Mouse (Mus musculus) gastrocnemius, postnatal 10 days (tissue): ENCODE results near the gene Gpatch1. TPM values are rescaled to one million over a fixed set of nuclear protein-coding genes. Genes with fewer than 3 reads are reported as not detected.

Source experiments
- DNase-seq: peaks from one replicate; pipeline ENCODE4 v3.0.0; 2021; ENCODE audit warnings: mixed read lengths
- long read RNA-seq, 2 experiments: library from polyadenylated mRNA; stranded (forward); transcript quantifications; one replicate each; pipeline ENCODE4 v2.0.0; 2021
- total RNA-seq, 2 experiments: library from RNA; stranded (reverse); gene quantifications; 2 replicates each; pipeline ENCODE4 v1.2.3; 2021

Gpatch1 gene
- 1 to 10 TPM; 8.8 TPM for total RNA-seq
- long read RNA-seq, experiment 1, transcript Gpatch1-201 (20 exons, 3,065 nt), result major isoform, 12 of 13 reads
- long read RNA-seq, experiment 1, partial matches to known transcripts, result 1 of 13 reads
- long read RNA-seq, experiment 1, other reads (novel, unspliced or antisense), result 0 of 13 reads
- long read RNA-seq, experiment 2, partial matches to known transcripts, result 2 of 8 reads
- long read RNA-seq, experiment 2, other reads (novel, unspliced or antisense), result 2 of 8 reads

DNA sequence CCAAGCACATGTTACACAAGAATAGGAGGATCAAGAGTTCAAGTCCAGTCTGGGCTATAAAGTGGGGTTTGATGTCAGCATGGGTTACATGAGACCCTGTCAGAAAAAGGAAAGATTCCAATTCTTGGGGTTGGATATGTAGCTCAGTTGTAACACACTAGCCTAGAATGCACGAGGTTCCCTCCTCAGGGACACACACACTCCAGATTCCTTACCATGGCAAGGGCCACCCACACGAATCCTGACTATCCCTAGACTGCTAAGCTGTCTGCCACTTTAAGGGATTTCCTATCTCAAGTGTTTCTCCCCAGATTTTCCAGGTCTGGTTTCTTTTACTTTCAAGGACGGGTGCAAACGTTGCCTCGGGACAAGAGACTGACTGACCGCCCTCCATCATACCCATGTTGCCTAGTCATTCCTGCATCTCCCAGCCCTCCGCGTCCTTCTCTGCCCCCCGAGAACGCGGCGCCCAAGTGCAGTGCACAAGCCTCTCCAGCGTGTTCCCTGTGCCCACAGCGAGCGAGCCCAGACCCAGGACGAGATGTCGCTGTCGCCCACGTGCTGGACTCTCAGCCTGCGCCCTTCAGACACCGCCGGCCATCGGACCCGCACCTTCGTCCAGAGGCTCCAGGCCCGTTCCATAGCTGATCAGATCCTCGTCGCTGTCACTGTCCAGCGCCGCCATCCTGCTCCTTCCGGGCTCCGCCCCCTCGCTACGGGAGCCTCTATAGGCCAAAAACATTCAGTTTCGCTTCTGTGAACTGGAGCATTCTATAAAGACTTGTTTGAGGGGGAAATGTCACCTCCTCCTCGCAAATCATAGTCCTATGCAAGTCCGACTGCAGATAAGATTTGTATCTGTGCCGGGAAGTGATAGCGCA, at the start of gene Gpatch1:
Gene Gpatch1, minus strand, starts transcription at position 712 of the 881 bp plus-strand sequence.
- DNase-seq, result peak; percentile 96

DNA sequence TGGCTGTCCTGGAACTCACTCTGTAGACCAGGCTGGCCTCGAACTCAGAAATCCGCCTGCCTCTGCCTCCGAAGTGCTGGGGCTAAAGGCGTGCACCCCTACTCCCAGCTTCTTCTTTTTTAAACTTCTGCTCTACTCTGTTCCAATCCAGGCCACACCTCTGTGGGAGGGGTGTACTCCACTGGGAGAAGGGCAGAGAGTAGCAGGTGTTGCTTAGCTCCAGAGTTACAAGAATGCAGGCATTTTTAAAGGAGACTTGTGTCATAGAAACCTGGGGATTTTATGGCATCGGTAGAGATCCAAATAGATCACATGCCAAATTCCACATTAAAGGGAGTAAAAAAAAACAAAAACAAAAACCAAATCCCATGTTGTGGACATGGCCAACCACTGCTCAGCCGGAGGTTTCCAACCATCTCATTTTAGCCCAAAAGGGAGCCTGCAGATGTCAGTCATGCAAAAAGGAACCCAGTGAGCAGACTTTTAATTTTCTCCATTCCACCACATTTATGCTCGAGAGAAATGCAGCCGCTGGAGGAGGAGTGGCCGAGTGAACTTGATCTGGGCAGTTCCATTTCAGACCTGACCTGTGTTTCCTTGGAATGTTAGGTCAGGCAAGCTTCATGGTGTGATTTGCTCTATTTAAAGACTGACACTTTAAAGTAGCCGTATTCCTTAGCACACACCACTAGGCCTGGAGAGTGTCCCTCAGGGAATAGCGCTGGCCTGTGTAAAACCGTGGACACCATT, 47.1 kb upstream of the Gpatch1 start:
- DNase-seq, result no peak

DNA sequence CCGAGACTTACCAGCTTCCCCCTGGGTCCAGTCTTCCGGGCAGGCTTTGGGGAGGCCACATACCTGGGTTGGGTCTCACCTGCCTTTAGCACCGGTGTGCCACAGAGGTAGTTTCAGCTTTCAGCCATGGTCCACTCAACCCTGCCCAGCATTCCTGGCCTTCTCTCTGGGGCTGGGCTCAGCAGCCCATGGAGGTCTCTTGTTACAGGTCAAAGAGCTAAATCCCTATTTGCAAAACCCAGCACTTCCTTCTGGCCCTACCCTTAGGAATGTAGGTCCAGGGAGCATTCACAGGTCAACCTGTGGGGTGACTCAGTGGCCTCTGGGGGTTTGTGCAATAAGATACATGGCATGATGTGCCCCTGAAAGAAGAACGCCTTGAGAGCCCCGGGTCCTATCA, 44.6 kb upstream of the Gpatch1 start:
- no peak for DNase-seq

DNA sequence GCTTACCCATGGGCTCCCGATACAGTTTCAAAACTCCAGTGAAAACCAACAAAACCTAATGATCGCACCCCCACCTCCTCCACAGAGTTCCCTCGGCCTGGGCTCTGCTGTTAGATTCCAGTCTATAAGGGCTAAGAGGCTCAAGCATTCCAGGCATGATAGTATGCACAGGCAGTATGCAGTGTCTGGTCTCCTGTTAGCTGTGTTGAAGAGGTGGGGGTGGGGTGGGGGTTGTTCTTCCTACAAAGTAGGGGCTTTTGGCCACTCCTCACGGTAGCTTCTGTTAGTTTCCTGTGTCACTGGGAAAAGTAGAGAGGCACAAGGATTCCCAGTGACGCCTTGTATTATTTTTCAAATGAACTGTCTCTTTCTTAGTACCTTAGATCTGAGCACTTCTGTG, 44.0 kb upstream of the Gpatch1 start:
- DNase-seq, result no peak

DNA sequence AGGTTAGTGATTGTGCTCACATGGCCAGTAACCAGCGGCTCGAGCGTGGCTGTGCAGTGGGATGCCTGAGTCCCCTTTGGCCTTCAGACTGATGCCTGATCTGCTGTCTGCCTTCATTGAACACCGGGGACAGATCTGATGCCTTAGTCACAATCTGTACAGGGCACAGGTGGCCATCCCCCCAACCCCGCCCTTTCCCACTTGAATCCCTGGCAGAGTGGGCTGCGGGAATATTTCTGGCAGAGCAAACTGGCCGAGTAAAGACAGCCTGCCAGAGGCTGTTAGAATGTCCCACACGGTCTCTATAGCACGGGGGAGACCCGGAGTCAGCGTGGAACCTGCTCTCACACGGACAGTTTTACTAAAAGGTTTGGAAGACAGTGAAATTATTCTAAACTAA, 39.4 kb upstream of the Gpatch1 start:
- no peak for DNase-seq

- no peak for DNase-seq
These were observed 37.1 kb upstream of the Gpatch1 start for GRCm38 (mm10) chr7:35355303-35355872.

- no peak for DNase-seq
These were observed 35.1 kb upstream of the Gpatch1 start for GRCm38 (mm10) chr7:35353306-35353705.

GRCm38 (mm10) chr7:35351155-35351554, 32.9 kb upstream of the Gpatch1 start:
- no peak for DNase-seq

DNA sequence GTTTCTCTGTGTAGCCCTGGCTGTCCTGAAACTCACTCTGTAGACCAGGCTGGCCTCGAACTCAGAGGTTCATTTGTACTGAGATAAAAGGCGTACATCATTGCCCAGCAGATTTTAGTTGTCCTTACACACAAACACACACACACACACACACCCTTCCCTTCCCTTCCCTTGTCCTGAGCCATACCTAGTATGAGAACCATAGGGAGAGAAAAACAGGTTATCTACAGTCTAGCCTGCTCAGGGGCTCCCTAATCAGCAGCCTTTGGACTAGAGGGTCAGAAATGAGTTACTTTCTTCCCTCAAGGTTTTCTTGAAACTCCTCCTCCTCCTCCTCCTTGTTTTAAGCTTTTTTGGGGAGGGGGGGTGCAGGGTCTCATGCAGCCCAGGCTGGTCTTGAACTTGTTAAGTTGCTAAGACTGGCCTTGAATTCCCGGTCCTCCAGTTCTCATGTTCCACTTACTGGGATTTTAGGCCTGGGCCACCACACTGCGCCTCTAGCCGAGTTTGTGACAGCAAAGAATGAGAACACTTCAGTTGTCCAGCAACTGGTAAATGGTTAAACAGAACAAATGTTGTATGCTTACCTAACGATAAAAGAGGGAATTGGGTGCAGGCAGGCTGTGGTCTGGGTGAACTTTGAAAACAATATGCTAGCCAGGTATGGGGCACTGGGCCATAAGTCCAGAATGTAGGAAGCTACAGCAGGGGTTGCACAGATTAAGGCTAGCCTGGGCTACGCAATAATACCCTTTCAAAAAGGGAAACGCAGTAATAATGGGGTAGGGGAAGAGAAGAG, 31.8 kb upstream of the Gpatch1 start:
- no peak for DNase-seq

- no peak for DNase-seq
These were observed 30.8 kb upstream of the Gpatch1 start for GRCm38 (mm10) chr7:35349022-35349421.

- no peak for DNase-seq
These were observed 29.9 kb upstream of the Gpatch1 start for GRCm38 (mm10) chr7:35347918-35348700.

GRCm38 (mm10) chr7:35344785-35345330, 26.6 kb upstream of the Gpatch1 start:
- no peak for DNase-seq

- DNase-seq, result no peak
These were observed 24.3 kb upstream of the Gpatch1 start for GRCm38 (mm10) chr7:35342498-35342897.

GRCm38 (mm10) chr7:35341282-35341681, 23.0 kb upstream of the Gpatch1 start:
- DNase-seq, result no peak

GRCm38 (mm10) chr7:35340196-35340595, 22.0 kb upstream of the Gpatch1 start:
- no peak for DNase-seq

DNA sequence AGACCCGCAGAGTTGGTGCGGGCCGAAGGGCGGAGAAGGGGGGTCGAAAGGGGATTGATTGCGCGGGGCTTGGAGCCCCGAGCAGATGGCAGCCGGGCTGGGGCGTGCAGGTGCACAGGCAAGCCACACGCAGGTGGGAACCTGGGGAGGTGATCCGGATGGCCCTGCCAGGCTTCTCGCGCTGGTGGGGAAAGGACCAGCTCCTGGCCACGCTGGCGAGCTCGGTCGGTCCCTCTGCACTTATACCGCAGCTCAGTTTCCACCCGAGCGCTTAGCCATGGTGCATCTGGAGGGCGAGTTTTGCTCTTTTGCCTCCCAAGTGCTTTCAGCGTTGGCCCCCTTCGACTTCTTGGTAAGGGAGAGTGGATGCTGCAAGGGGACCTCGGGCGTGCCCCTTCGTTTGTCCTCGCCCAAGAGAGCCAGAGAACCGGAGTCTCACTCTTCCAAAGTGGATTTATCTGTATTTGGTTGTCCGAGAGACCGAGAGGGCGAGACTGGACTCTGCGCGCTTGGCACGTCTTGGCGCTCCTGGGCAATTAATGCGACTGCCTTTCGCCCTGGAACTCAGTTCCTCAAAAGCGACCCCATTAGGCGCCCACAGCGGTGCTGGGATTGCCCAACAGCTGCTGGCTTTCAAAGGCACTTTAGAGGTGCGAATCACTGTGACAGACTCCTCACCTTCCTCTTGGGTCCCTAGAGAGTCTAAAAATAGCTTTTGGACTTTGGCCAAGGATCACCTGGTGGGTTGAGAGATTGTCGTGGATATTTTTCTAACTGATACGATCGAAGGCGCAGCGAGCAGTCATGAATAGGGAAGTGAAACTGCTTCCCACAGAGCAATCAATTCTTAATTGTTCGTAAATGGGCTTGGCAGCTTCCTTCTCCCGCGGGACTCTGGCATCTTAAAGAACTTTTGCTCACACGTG, 16.6 kb upstream of the Gpatch1 start:
- DNase-seq, result peak; percentile 14

GRCm38 (mm10) chr7:35333692-35334526, 15.7 kb upstream of the Gpatch1 start, which contains the start of gene Rhpn2:
Gene Rhpn2 (plus strand): TSS chr7:35334170.
- DNase-seq, result peak; percentile 97

- peak; percentile 17 for DNase-seq
These were observed 15.0 kb upstream of the Gpatch1 start for GRCm38 (mm10) chr7:35333231-35333651.
